8 mouse cellular contexts compared by ENCODE assay signal in genomic region chr7:28435660-28436259, GRCm38 (mm10). TPM values are rescaled to one million over a fixed set of nuclear protein-coding genes. Genes with fewer than 3 reads are reported as not detected.
DNase-seq lines count a peak whose midpoint lies in the region; ATAC-seq lines count a peak whose summit lies in the region.

No protein-coding gene starts in this region.

- H3K4me2 ChIP-seq in heart, embryonic 14.5 days (ENCODE audit: low read length), result peak overlapping the region; percentile 88
- H3K4me2 ChIP-seq in midbrain, embryonic 15.5 days, result peak overlapping the region; percentile 78

- ATAC-seq in heart, embryonic 14.5 days (ENCODE audit: insufficient number of reproducible peaks, insufficient read depth, low FRiP score, low read depth), result peak; percentile 2; the same call in 1 of the 2 replicates
- peak; percentile 51 for ATAC-seq in midbrain, embryonic 15.5 days (replicated peaks)

- peak; percentile 20 for DNase-seq in embryo, embryonic 10 days (ENCODE audit: low spot score)
- DNase-seq in embryo, embryonic 10.5 days (ENCODE audit: low spot score), result no peak
- peak; percentile 24 for DNase-seq in A20 (ENCODE audit: low read depth, low spot score)
- DNase-seq in cerebellum, postnatal 14 days, result peak; percentile 51 to 56
- peak; percentile 9 to 58 for DNase-seq in kidney, postnatal 25 days
- no peak for DNase-seq in urinary bladder, postnatal 10 days (ENCODE audit: low spot score)

- no peaks in the 10 kb centered on the region for H3K9me3 ChIP-seq in heart, embryonic 14.5 days (ENCODE audit: control insufficient read depth, low read length)
- H3K9me3 ChIP-seq in midbrain, embryonic 15.5 days, result no peaks in the 10 kb centered on the region

- H3K4me3 ChIP-seq in heart, embryonic 14.5 days (ENCODE audit: control insufficient read depth in 1 of 2, insufficient read depth in 1 of 2, low read depth in 1 of 2, low read length in 2 of 2), result peak overlapping the region; percentile 78 to 97
- H3K4me3 ChIP-seq in midbrain, embryonic 15.5 days, result peak overlapping the region; percentile 95

- no peaks in the 10 kb centered on the region for H3K27me3 ChIP-seq in heart, embryonic 14.5 days (ENCODE audit: control insufficient read depth, insufficient read depth, low read length)
- H3K27me3 ChIP-seq in midbrain, embryonic 15.5 days (replicated peaks), result no peaks in the 10 kb centered on the region

- peak overlapping the region in 1 of 2 experiments; percentile 65; a peak in 2 of 4 replicates for H3K27ac ChIP-seq in heart, embryonic 14.5 days (replicated peaks in 1 of 2; ENCODE audit: control insufficient read depth in 1 of 2, insufficient read depth in 1 of 2, low read depth in 2 of 2, low read length in 2 of 2)
- H3K27ac ChIP-seq in midbrain, embryonic 15.5 days, result peak overlapping the region; percentile 72

- under 1% methylated on average over 44 of the region's 70 CpGs for WGBS in heart, embryonic 14.5 days
- under 1% methylated on average over 43 of the region's 70 CpGs for WGBS in midbrain, embryonic 15.5 days

- H3K36me3 ChIP-seq in heart, embryonic 14.5 days (ENCODE audit: control insufficient read depth, insufficient read depth, low read length), result peaks cover 27% of the 10 kb centered on the region; the same call in 1 of the 2 replicates
- no peaks in the 10 kb centered on the region for H3K36me3 ChIP-seq in midbrain, embryonic 15.5 days (replicated peaks)

- H3K4me1 ChIP-seq in heart, embryonic 14.5 days (ENCODE audit: control insufficient read depth in 2 of 2, insufficient read depth in 2 of 2, low read length in 2 of 2), result peaks cover 2 to 46% of the 10 kb centered on the region in 2 experiments; a peak in 2 of 4 replicates
- peaks cover 48% of the 10 kb centered on the region for H3K4me1 ChIP-seq in midbrain, embryonic 15.5 days

- peak overlapping the region; percentile 98 for H3K9ac ChIP-seq in heart, embryonic 14.5 days (ENCODE audit: low read length)
- H3K9ac ChIP-seq in midbrain, embryonic 15.5 days, result peak overlapping the region; percentile 95

RNA-seq across cellular contexts. Expression of gene Gmfg, which starts 1.5 kb away (rescaled TPM):
- polyA plus RNA-seq in heart, embryonic 14.5 days (2014; fragmentation: Nextera tagmentation; extraction: Ambion mirVana), result 8.4 and 8.6 TPM in 2 replicates
- polyA plus RNA-seq in midbrain, embryonic 15.5 days (2015; fragmentation: Nextera tagmentation; extraction: Ambion mirVana), result 3.2 and 3.4 TPM in 2 replicates

RNA-seq across cellular contexts. Expression of gene Lrfn1, which starts 16.0 kb away (rescaled TPM):
- polyA plus RNA-seq in heart, embryonic 14.5 days (2014; fragmentation: Nextera tagmentation; extraction: Ambion mirVana), result 1.6 and 2.1 TPM in 2 replicates
- 20.9 and 23.0 TPM in 2 replicates for polyA plus RNA-seq in midbrain, embryonic 15.5 days (2015; fragmentation: Nextera tagmentation; extraction: Ambion mirVana)

RNA-seq across cellular contexts. Expression of gene Paf1, which starts 43.0 kb away (rescaled TPM):
- polyA plus RNA-seq in heart, embryonic 14.5 days (2014; fragmentation: Nextera tagmentation; extraction: Ambion mirVana), result 61.9 and 62.5 TPM in 2 replicates
- 92.5 and 110 TPM in 2 replicates for polyA plus RNA-seq in midbrain, embryonic 15.5 days (2015; fragmentation: Nextera tagmentation; extraction: Ambion mirVana)

RNA-seq across cellular contexts. Expression of gene Med29, which starts 43.3 kb away (rescaled TPM):
- 50.9 and 57.7 TPM in 2 replicates for polyA plus RNA-seq in heart, embryonic 14.5 days (2014; fragmentation: Nextera tagmentation; extraction: Ambion mirVana)
- polyA plus RNA-seq in midbrain, embryonic 15.5 days (2015; fragmentation: Nextera tagmentation; extraction: Ambion mirVana), result 46.6 and 47.0 TPM in 2 replicates

RNA-seq across cellular contexts. Expression of gene Zfp36, which starts 55.7 kb away (rescaled TPM):
- polyA plus RNA-seq in heart, embryonic 14.5 days (2014; fragmentation: Nextera tagmentation; extraction: Ambion mirVana), result 10.1 and 12.2 TPM in 2 replicates
- polyA plus RNA-seq in midbrain, embryonic 15.5 days (2015; fragmentation: Nextera tagmentation; extraction: Ambion mirVana), result 3.2 and 3.3 TPM in 2 replicates

Comparison
In these comparisons a context has a peak if more than half of its experiments do, and no peak if none do; other contexts are left out.
1. DNase-seq: peak in embryo, embryonic 10 days (single experiment), A20 (single experiment), cerebellum, postnatal 14 days (2 of 2) and kidney, postnatal 25 days (2 of 2); none in embryo, embryonic 10.5 days (single experiment) and urinary bladder, postnatal 10 days (single experiment).